Mouse (Mus musculus): ENCODE measurements around the gene Tjp3.

- no peak for TF ChIP-seq CTCF (IDR thresholded peaks at IDR 0.05; ENCODE audit: borderline replicate concordance, extremely low read depth, insufficient read depth, insufficient read length)
- TF ChIP-seq POLR2A (IDR thresholded peaks at IDR 0.05; ENCODE audit: borderline replicate concordance, extremely low read depth, insufficient read depth, insufficient read length, poor library complexity, severe bottlenecking), result no peak
Observed at GRCm38 (mm10) chr10:81249442-81249841, 41.9 kb downstream of the Tjp3 start.

Data from brain, embryonic 14.5 days (tissue).